Mouse (Mus musculus) right cerebral cortex, adult 2 months (tissue): ENCODE results near the gene Vps13c.

Experiments used
- DNase-seq, 2 experiments: peaks; one replicate each; pipeline ENCODE4 v3.0.0; 2021 to 2022; ENCODE audit warnings: low spot score in 2 of 2

Gene Vps13c

GRCm38 (mm10) chr9:67831359-67832045 lies 8.7 kb upstream of the Vps13c start:
- peak in 1 of 2 experiments; percentile 31 for DNase-seq

- DNase-seq = no peak
Measured at GRCm38 (mm10) chr9:67832046-67832605, 8.1 kb upstream of the Vps13c start, which contains the start of gene C2cd4a. Gene C2cd4a (minus strand): TSS chr9:67832330.

GRCm38 (mm10) chr9:67834535-67834934 lies 5.7 kb upstream of the Vps13c start:
- no peak for DNase-seq

DNA sequence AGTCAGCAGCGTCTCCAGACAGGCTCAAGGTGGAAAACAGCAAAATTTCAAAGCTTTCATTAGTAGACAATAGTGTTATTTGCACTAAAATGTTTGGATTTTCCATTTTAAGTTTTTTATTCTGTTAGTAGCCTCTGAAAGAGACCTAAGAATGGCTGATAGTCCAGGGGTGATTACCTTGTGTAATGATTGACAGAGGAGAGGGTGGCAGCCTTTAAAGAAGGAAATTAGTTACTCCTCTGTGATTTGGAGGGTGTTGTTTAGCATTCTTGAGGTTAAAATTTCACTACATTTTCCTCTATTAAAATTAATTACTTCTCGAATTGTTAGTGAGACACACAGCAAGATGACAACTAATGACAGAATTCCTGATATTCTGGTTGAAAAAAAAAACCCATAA lies 2.9 kb upstream of the Vps13c start:
- DNase-seq = no peak

GRCm38 (mm10) chr9:67842797-67843196 lies 2.6 kb downstream of the Vps13c start:
- DNase-seq = no peak

DNA sequence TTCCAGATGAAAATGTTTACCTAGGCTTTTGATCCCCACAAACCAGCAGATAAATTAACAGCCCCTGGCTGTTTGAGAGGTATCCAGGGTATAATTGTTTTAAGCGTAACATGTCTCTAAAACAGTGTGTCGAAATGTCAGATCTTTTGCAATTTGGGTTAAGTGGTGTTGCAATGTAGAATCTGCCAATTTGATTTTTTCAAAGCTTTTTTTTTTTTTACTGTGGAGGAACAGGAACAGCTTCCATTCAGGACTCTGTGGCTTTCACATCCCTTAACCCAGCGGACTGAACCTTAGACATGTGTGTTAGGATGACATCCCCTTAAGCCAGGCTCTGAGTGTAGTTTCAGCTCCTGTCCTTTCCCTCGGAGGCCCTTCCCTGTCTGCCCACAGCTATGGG lies 4.8 kb downstream of the Vps13c start:
- no peak for DNase-seq

- no peak for DNase-seq
Measured at GRCm38 (mm10) chr9:67845648-67846047, 5.5 kb downstream of the Vps13c start.

GRCm38 (mm10) chr9:67846089-67846488 lies 5.9 kb downstream of the Vps13c start:
- no peak for DNase-seq

DNA sequence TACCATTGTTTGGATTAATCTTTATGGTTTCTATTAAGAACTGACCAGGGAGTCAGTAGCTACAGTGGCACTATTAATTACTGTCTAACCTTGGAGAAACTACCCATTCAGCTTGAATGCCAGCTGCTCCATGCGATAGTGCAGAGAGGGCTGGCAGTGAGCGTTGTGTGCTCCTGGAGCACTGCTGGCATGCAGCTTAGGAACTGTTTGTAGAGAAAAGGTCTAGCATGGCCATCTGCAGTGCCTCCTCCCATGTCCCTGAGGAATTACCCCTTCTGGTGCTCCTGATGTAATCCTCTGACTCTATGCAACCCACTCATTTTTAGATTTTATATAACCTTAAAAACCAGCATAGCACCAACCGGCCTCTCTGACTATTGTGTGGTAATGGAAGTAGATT lies 7.4 kb downstream of the Vps13c start:
- no peak for DNase-seq

DNA sequence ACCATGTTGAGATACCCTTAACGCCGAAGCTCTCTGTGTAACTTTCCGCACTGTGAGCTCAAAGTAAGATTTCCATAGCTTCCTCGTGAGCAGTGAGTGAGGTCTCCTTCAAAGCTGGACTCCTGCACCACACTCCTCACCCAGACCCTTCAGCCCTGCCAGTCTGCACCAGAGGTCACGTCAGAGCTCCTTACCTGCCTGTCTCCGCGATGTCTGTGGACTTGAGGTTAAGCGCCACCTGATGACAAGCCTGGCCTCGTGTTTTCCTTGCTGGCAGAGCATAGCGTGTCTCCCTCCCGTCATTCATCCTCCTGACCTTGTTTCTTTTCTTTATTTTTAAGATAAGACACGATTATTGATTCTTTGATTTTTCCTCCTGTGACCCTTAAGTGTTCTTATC lies 9.2 kb downstream of the Vps13c start:
- no peak for DNase-seq

GRCm38 (mm10) chr9:67849846-67850245 lies 9.7 kb downstream of the Vps13c start:
- no peak for DNase-seq

DNA sequence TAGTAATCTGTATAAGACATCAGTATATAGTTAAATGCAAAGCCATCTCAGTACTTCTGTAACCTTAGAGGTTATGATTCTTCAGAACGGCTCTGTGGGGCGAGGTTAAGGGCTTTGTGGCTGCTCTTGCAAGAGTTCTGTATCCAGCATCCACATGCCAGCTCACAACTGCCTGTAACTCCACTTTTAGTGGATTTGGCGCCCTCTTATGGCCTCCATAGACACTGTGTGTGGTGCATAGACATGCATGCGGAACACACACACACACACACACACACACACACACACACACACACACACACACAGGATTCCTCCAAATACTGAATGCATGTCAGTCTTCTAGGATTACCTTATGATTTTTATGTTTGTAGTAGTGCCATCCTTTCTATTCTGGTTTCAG lies 11.0 kb downstream of the Vps13c start:
- DNase-seq = no peak

- DNase-seq = no peak
Measured at GRCm38 (mm10) chr9:67860273-67860672, 20.1 kb downstream of the Vps13c start.

DNA sequence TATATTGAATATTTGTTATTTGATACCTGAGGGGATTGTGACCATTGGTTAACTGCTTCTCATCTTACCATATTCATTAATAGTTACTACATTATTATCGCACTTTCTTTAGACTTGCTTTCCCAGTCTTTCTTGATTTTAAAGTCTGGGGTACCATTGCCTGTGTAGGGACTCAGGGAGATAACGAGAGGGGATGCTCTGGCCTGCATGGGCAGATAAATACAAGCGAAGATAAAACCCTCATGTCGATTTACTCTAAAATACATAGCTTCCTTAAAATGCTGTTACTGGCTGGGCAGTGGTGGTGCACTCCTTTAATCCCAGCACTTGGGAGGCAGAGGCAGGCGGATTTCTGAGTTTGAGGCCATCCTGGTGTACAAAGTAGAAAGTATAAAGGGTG lies 23.1 kb downstream of the Vps13c start:
- DNase-seq = no peak

- DNase-seq = no peak
Measured at GRCm38 (mm10) chr9:67864011-67864410, 23.8 kb downstream of the Vps13c start.

- DNase-seq = no peak
Measured at GRCm38 (mm10) chr9:67865411-67865810, 25.2 kb downstream of the Vps13c start.

DNA sequence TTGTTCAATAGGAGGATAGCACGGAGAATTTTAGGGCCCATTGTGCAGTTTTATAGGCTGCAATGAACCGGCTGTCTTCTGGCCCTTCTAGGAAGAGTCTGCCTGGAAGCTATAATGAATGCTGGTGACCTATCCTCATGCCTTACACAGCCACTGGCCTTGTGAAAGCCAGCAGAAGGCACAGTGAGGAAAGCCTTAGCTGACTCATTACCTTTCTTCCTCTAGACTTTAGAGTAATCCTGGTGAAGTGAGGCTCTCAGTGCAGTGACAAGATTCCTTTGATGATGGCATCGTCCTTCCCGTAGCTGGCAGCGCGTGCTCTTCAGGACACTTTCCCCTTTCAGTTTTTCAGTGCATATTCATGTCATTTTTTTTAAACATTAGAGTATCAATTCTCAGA lies 27.2 kb downstream of the Vps13c start:
- DNase-seq = no peak

GRCm38 (mm10) chr9:67869691-67870450 lies 29.7 kb downstream of the Vps13c start:
- peak; percentile 56 to 57 for DNase-seq

- DNase-seq = no peak
Measured at GRCm38 (mm10) chr9:67874522-67875222, 34.5 kb downstream of the Vps13c start.

DNA sequence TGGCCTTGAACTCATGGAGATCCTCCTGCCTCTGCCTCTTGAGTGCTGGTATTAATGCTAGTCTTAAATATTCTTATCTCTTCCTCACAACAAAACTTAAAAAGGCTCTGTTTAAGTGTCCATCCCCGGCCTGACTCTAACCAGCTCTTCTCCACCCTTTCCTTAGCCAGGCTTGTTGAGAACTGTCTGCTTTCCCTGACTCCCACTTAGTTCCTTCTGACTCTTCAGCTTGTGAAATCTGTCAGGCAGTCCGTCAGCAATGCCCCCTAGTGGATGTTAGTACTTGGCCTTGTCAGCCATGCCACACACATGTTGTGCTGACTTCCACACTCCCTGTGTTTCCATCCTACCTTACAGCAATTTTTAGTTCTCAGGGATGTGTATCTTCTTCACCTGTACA lies 35.1 kb downstream of the Vps13c start:
- DNase-seq = peak in 1 of 2 experiments; percentile 35

DNA sequence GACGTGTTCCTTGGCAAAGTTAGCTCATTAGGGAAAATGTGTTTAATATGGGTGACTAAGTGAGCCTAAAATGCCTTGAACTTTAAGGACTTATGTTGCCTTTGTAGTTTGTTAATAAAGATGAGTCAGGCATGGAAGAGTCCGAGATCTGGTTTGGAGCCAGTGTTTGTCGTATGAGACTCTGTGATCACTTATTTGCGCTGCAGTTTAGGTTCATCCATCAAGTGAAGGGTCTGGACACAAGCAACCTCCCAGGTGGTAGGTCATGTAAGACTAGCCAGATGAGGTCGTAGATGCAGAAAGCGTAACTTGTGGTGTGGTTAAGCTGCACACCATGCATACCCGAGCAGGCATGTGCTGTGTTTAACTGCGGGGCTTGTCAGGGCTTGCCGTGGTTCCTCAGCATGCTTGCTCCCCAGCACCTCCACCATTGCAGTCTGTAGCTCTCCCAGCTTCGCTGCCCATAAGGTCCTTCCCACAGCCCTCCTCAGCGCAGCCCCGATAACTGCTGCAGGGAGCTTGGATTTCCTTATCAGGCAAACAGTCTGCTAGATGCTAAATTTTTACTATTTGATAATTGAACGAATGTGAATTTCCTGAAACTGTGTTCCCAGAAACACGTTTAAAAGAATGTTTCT lies 37.0 kb downstream of the Vps13c start:
- no peak for DNase-seq
